Mouse (Mus musculus): Measurements from ENCODE around the gene Ift172. TPM values are rescaled to one million over a fixed set of nuclear protein-coding genes. Genes with fewer than 3 reads are reported as not detected.
"Not testable (repeated sequence)": the region's sequence is repeated elsewhere in the genome, so short reads cannot be mapped to it uniquely, and the experiment has no call there.

Ift172 gene
- polyA plus RNA-seq, 1 experiment: 22.5 TPM

GRCm38 (mm10) chr5:31219474-31219873 is 71.4 kb downstream of the Ift172 start:
- H3K4me2 ChIP-seq (ENCODE audit: low read depth): peak overlapping the region; percentile 82
- peaks cover 58% of the 10 kb centered on the region for H3K79me2 ChIP-seq (ENCODE audit: control insufficient read depth, insufficient read depth)
- peak overlapping the region; percentile 90 for H3K4me3 ChIP-seq
- no peaks in the 10 kb centered on the region for H3K27me3 ChIP-seq (ENCODE audit: control insufficient read depth, insufficient read depth, insufficient read length)
- H3K36me3 ChIP-seq (ENCODE audit: control insufficient read depth, insufficient read depth): no peaks in the 10 kb centered on the region
- H3ac ChIP-seq (ENCODE audit: control insufficient read depth, insufficient read length): peak overlapping the region; percentile 32
- TF ChIP-seq CEBPB (IDR thresholded peaks at IDR 0.05; ENCODE audit: insufficient read depth, poor library complexity, severe bottlenecking) (no peak), TCF12 (IDR thresholded peaks at IDR 0.05; ENCODE audit: insufficient read depth, poor library complexity, severe bottlenecking) (no peak), MYOD1 (IDR thresholded peaks at IDR 0.05; ENCODE audit: control insufficient read depth in 1 of 3, insufficient read length in 2 of 3, low read depth in 2 of 3) (no peak), MYOG (IDR thresholded peaks at IDR 0.05; ENCODE audit: control insufficient read depth in 1 of 3, insufficient read depth in 1 of 3, insufficient read length in 2 of 3, low read depth in 2 of 3) (no peak), POLR2A (IDR thresholded peaks at IDR 0.05; ENCODE audit: insufficient read length, low read depth) (no peak), MAX (IDR thresholded peaks at IDR 0.05; ENCODE audit: low read depth) (no peak), SRF (IDR thresholded peaks at IDR 0.05; ENCODE audit: control insufficient read depth, insufficient read length, low read depth) (no peak), TCF3 (IDR thresholded peaks at IDR 0.05; ENCODE audit: insufficient read length, low read depth) (no peak), POLR2AphosphoS2 (IDR thresholded peaks at IDR 0.05; ENCODE audit: insufficient read length, low read depth) (no peak), E2F4 (IDR thresholded peaks at IDR 0.05; ENCODE audit: insufficient read depth) (no peak), USF1 (IDR thresholded peaks at IDR 0.05; ENCODE audit: low read depth) (no peak), REST (IDR thresholded peaks at IDR 0.05; ENCODE audit: insufficient read depth, insufficient read length) (no peak)

- Histone ChIP-seq H3K79me2 (ENCODE audit: control insufficient read depth, insufficient read depth) (peaks cover 62% of the 10 kb centered on the region), H3K4me2 (ENCODE audit: low read depth) (peak overlapping the region; percentile 82), H3K36me3 (ENCODE audit: control insufficient read depth, insufficient read depth) (no peaks in the 10 kb centered on the region), H3K4me3 (peak overlapping the region; percentile 90), H3ac (ENCODE audit: control insufficient read depth, insufficient read length) (no peak overlapping the region), H3K27me3 (ENCODE audit: control insufficient read depth, insufficient read depth, insufficient read length) (no peaks in the 10 kb centered on the region)
- TF ChIP-seq POLR2AphosphoS2 (IDR thresholded peaks at IDR 0.05; ENCODE audit: insufficient read length, low read depth): no peak
- no peak for TF ChIP-seq MYOD1 (IDR thresholded peaks at IDR 0.05; ENCODE audit: control insufficient read depth in 1 of 3, insufficient read length in 2 of 3, low read depth in 2 of 3)
- no peak for TF ChIP-seq POLR2A (IDR thresholded peaks at IDR 0.05; ENCODE audit: insufficient read length, low read depth)
- no peak for TF ChIP-seq MYOG (IDR thresholded peaks at IDR 0.05; ENCODE audit: control insufficient read depth in 1 of 3, insufficient read depth in 1 of 3, insufficient read length in 2 of 3, low read depth in 2 of 3)
- no peak for TF ChIP-seq E2F4 (IDR thresholded peaks at IDR 0.05; ENCODE audit: insufficient read depth)
- TF ChIP-seq TCF12 (IDR thresholded peaks at IDR 0.05; ENCODE audit: insufficient read depth, poor library complexity, severe bottlenecking): no peak
Observed at GRCm38 (mm10) chr5:31219070-31219469, 71.8 kb downstream of the Ift172 start.

- TF ChIP-seq SRF (IDR thresholded peaks at IDR 0.05; ENCODE audit: control insufficient read depth, insufficient read length, low read depth): no peak
- no peak for TF ChIP-seq MYOD1 (IDR thresholded peaks at IDR 0.05; ENCODE audit: control insufficient read depth in 1 of 3, insufficient read length in 2 of 3, low read depth in 2 of 3)
- no peak for TF ChIP-seq REST (IDR thresholded peaks at IDR 0.05; ENCODE audit: insufficient read depth, insufficient read length)
- H3K4me3 ChIP-seq: no peak overlapping the region
- no peak overlapping the region for H3ac ChIP-seq (ENCODE audit: control insufficient read depth, insufficient read length)
- H3K36me3 ChIP-seq (ENCODE audit: control insufficient read depth, insufficient read depth): no peaks in the 10 kb centered on the region
- H3K79me2 ChIP-seq (ENCODE audit: control insufficient read depth, insufficient read depth): peaks cover 69% of the 10 kb centered on the region
- peak overlapping the region; percentile 82 for H3K4me2 ChIP-seq (ENCODE audit: low read depth)
- H3K27me3 ChIP-seq (ENCODE audit: control insufficient read depth, insufficient read depth, insufficient read length): no peaks in the 10 kb centered on the region
Observed at GRCm38 (mm10) chr5:31218294-31218693, 72.6 kb downstream of the Ift172 start.

GRCm38 (mm10) chr5:31216554-31216953 is 74.4 kb downstream of the Ift172 start:
- not testable (repeated sequence) for H3K27me3 ChIP-seq (ENCODE audit: control insufficient read depth, insufficient read depth, insufficient read length); H3K36me3 ChIP-seq (ENCODE audit: control insufficient read depth, insufficient read depth); H3K4me2 ChIP-seq (ENCODE audit: low read depth); H3K4me3 ChIP-seq; H3ac ChIP-seq (ENCODE audit: control insufficient read depth, insufficient read length)
- H3K79me2 ChIP-seq (ENCODE audit: control insufficient read depth, insufficient read depth): peaks cover 86% of the 10 kb centered on the region

- no peak overlapping the region for H3K4me3 ChIP-seq
- no peak overlapping the region for H3ac ChIP-seq (ENCODE audit: control insufficient read depth, insufficient read length)
- H3K79me2 ChIP-seq (ENCODE audit: control insufficient read depth, insufficient read depth): peaks cover 25% of the 10 kb centered on the region
- TF ChIP-seq TCF12 (IDR thresholded peaks at IDR 0.05; ENCODE audit: insufficient read depth, poor library complexity, severe bottlenecking) (no peak), POLR2A (IDR thresholded peaks at IDR 0.05; ENCODE audit: insufficient read length, low read depth) (no peak), POLR2AphosphoS2 (IDR thresholded peaks at IDR 0.05; ENCODE audit: insufficient read length, low read depth) (no peak), E2F4 (IDR thresholded peaks at IDR 0.05; ENCODE audit: insufficient read depth) (no peak), USF1 (IDR thresholded peaks at IDR 0.05; ENCODE audit: low read depth) (no peak), MYOD1 (IDR thresholded peaks at IDR 0.05; ENCODE audit: control insufficient read depth in 1 of 3, insufficient read length in 2 of 3, low read depth in 2 of 3) (no peak)
- H3K36me3 ChIP-seq (ENCODE audit: control insufficient read depth, insufficient read depth): peaks cover 32% of the 10 kb centered on the region
- no peak overlapping the region for H3K4me2 ChIP-seq (ENCODE audit: low read depth)
- no peaks in the 10 kb centered on the region for H3K27me3 ChIP-seq (ENCODE audit: control insufficient read depth, insufficient read depth, insufficient read length)
Observed at GRCm38 (mm10) chr5:31204421-31204820, 86.5 kb downstream of the Ift172 start.

GRCm38 (mm10) chr5:31203866-31204265 is 87.0 kb downstream of the Ift172 start:
- no peaks in the 10 kb centered on the region for H3K27me3 ChIP-seq (ENCODE audit: control insufficient read depth, insufficient read depth, insufficient read length)
- H3K4me2 ChIP-seq (ENCODE audit: low read depth): no peak overlapping the region
- no peak overlapping the region for H3K4me3 ChIP-seq
- peaks cover 37% of the 10 kb centered on the region for H3K36me3 ChIP-seq (ENCODE audit: control insufficient read depth, insufficient read depth)
- peaks cover 20% of the 10 kb centered on the region for H3K79me2 ChIP-seq (ENCODE audit: control insufficient read depth, insufficient read depth)
- no peak overlapping the region for H3ac ChIP-seq (ENCODE audit: control insufficient read depth, insufficient read length)
- TF ChIP-seq MAX (IDR thresholded peaks at IDR 0.05; ENCODE audit: low read depth) (no peak), MYOD1 (IDR thresholded peaks at IDR 0.05; ENCODE audit: control insufficient read depth in 1 of 3, insufficient read length in 2 of 3, low read depth in 2 of 3) (no peak), TCF3 (IDR thresholded peaks at IDR 0.05; ENCODE audit: insufficient read length, low read depth) (no peak), MYOG (IDR thresholded peaks at IDR 0.05; ENCODE audit: control insufficient read depth in 1 of 3, insufficient read depth in 1 of 3, insufficient read length in 2 of 3, low read depth in 2 of 3) (no peak), POLR2A (IDR thresholded peaks at IDR 0.05; ENCODE audit: insufficient read length, low read depth) (no peak), SRF (IDR thresholded peaks at IDR 0.05; ENCODE audit: control insufficient read depth, insufficient read length, low read depth) (no peak), REST (IDR thresholded peaks at IDR 0.05; ENCODE audit: insufficient read depth, insufficient read length) (no peak), TCF12 (IDR thresholded peaks at IDR 0.05; ENCODE audit: insufficient read depth, poor library complexity, severe bottlenecking) (no peak), POLR2AphosphoS2 (IDR thresholded peaks at IDR 0.05; ENCODE audit: insufficient read length, low read depth) (no peak), E2F4 (IDR thresholded peaks at IDR 0.05; ENCODE audit: insufficient read depth) (no peak), CEBPB (IDR thresholded peaks at IDR 0.05; ENCODE audit: insufficient read depth, poor library complexity, severe bottlenecking) (no peak), USF1 (IDR thresholded peaks at IDR 0.05; ENCODE audit: low read depth) (no peak)

All from myocyte (in vitro differentiated cells).